Mouse (Mus musculus) embryonic facial prominence, embryonic 11.5 days (tissue): ENCODE measurements around the gene Adamts17. TPM values are rescaled to one million over a fixed set of nuclear protein-coding genes. Genes with fewer than 3 reads are reported as not detected.

ENCODE experiments used
- ATAC-seq: fragments of 200-750 bp; cut with Nextera tagmentation; replicated peaks from 2 replicates; pipeline ENCODE4 v1.8.0; 2017; ENCODE audit warnings: low read depth; ENCODE audit not compliant: insufficient number of reproducible peaks, low FRiP score, low TSS enrichment
- DNase-seq: peaks from one replicate; pipeline ENCODE4 v3.0.0-alpha.2; 2015; ENCODE audit warnings: low spot score
- H3K27ac ChIP-seq: fragments of 300-500 bp; sonication (generic); replicated peaks from 2 replicates; pipeline ENCODE4 v1.5.1; 2014; ENCODE audit warnings: mild to moderate bottlenecking, low read depth, low read length, control low read depth
- H3K27me3 ChIP-seq: fragments of 300-500 bp; sonication (generic); 2 replicates; pipeline ENCODE4 v1.6.1; 2014; ENCODE audit warnings: mild to moderate bottlenecking, low read length, moderate library complexity, mixed read lengths; ENCODE audit not compliant: control insufficient read depth, insufficient read depth
- H3K36me3 ChIP-seq: fragments of 300-500 bp; sonication (generic); replicated peaks from 2 replicates; pipeline ENCODE4 v1.6.1; 2014; ENCODE audit warnings: low read depth, mild to moderate bottlenecking, low read length, moderate library complexity, mixed read lengths; ENCODE audit not compliant: control insufficient read depth, insufficient read depth
- H3K4me1 ChIP-seq: fragments of 300-500 bp; sonication (generic); 2 replicates; pipeline ENCODE4 v1.6.1; 2014; ENCODE audit warnings: low read length, mixed read lengths; ENCODE audit not compliant: control insufficient read depth, insufficient read depth
- H3K4me2 ChIP-seq: fragments of 300-500 bp; sonication (generic); 2 replicates; pipeline ENCODE4 v1.6.1; 2014; ENCODE audit warnings: low read depth, mild to moderate bottlenecking, control low read depth, low read length, moderate library complexity
- H3K4me3 ChIP-seq: fragments of 300-500 bp; sonication (generic); 2 replicates; pipeline ENCODE4 v1.5.1; 2014; ENCODE audit warnings: low read depth, low read length, control low read depth
- H3K9ac ChIP-seq: fragments of 300-500 bp; sonication (generic); replicated peaks from 2 replicates; pipeline ENCODE4 v1.6.1; 2014; ENCODE audit warnings: mild to moderate bottlenecking, control low read depth, low read length
- H3K9me3 ChIP-seq: fragments of 300-500 bp; sonication (generic); replicated peaks from 2 replicates; pipeline ENCODE4 v1.6.1; 2016; ENCODE audit warnings: mild to moderate bottlenecking, low read length, inconsistent platforms, mixed read lengths; ENCODE audit not compliant: control insufficient read depth
- WGBS: fragments of 180-500 bp; shearing (Covaris S2); extraction: QIAGEN DNeasy Blood & Tissue Kit; methylation state at CpG from one replicate; pipeline ENCODE4 v1.1.7; 2014; 5-methylcytosine and 5-hydroxymethylcytosine counted together
- polyA plus RNA-seq: library from polyadenylated mRNA; unstranded; fragments of >200 nt; fragmentation: Nextera tagmentation; extraction: Ambion mirVana; gene quantifications from 2 replicates; pipeline ENCODE4 v1.2.1, GENCODE M21; 2014

Adamts17 gene
- polyA plus RNA-seq, 1 experiment from 2014 or later: 3.0 TPM

- Histone ChIP-seq H3K4me1 (no peaks in the 10 kb centered on the region), H3K9me3 (no peaks in the 10 kb centered on the region), H3K9ac (no peak overlapping the region), H3K4me3 (no peak overlapping the region), H3K36me3 (no peaks in the 10 kb centered on the region), H3K27ac (no peak overlapping the region), H3K4me2 (no peak overlapping the region), H3K27me3 (no peaks in the 10 kb centered on the region)
- ATAC-seq (no peak), DNase-seq (no peak)
- 70% methylated on average over 2 of the region's 2 CpGs for WGBS
These were observed 334.1 kb downstream of the Adamts17 start for GRCm38 (mm10) chr7:67173522-67174195.

GRCm38 (mm10) chr7:67183786-67184185 is 344.3 kb downstream of the Adamts17 start:
- H3K4me1 ChIP-seq: no peaks in the 10 kb centered on the region
- no peak for ATAC-seq
- no peak overlapping the region for H3K9ac ChIP-seq
- H3K4me3 ChIP-seq: no peak overlapping the region
- H3K27ac ChIP-seq: no peak overlapping the region
- no peak for DNase-seq
- no peaks in the 10 kb centered on the region for H3K36me3 ChIP-seq
- H3K27me3 ChIP-seq: no peaks in the 10 kb centered on the region
- H3K4me2 ChIP-seq: no peak overlapping the region
- 11% methylated on average over 4 of the region's 4 CpGs for WGBS
- H3K9me3 ChIP-seq: no peaks in the 10 kb centered on the region

- H3K27me3 ChIP-seq: no peaks in the 10 kb centered on the region
- no peaks in the 10 kb centered on the region for H3K9me3 ChIP-seq
- no peak overlapping the region for H3K9ac ChIP-seq
- no peak overlapping the region for H3K27ac ChIP-seq
- H3K4me2 ChIP-seq: no peak overlapping the region
- H3K4me1 ChIP-seq: no peaks in the 10 kb centered on the region
- H3K4me3 ChIP-seq: no peak overlapping the region
- peak; percentile 72 for DNase-seq
- WGBS: 18% methylated on average over 10 of the region's 10 CpGs
- H3K36me3 ChIP-seq: no peaks in the 10 kb centered on the region
- no peak for ATAC-seq
These were observed 359.9 kb downstream of the Adamts17 start for GRCm38 (mm10) chr7:67199412-67199811.

Other genes starting within 250 kb of the Adamts17 start
- 14.3 and 17.1 TPM in 2 replicates for gene Asb7, start 150.1 kb upstream of the Adamts17 start, polyA plus RNA-seq
- 26.9 and 29.6 TPM in 2 replicates for gene Lins1, start 149.8 kb upstream of the Adamts17 start, polyA plus RNA-seq
- 1.8 and 3.3 TPM in 2 replicates for gene Cers3, start 96.2 kb upstream of the Adamts17 start, polyA plus RNA-seq